ENCODE assay signal across 7 mouse cellular contexts in genomic region chr9:52940964-52941636, GRCm38 (mm10).
A peak's percentile ranks its signal among the peaks of the same experiment; 100 is the strongest.
DNase-seq lines count a peak whose midpoint lies in the region; ATAC-seq lines count a peak whose summit lies in the region.

No protein-coding gene starts in this region.

- H3K36me3 ChIP-seq in midbrain, embryonic 16.5 days (ENCODE audit: control insufficient read depth, insufficient read depth, low read length), result no peaks in the 10 kb centered on the region

- H3K4me1 ChIP-seq in midbrain, embryonic 16.5 days (ENCODE audit: control insufficient read depth, insufficient read depth, low read length), result peaks cover 19% of the 10 kb centered on the region

- DNase-seq in left cerebral cortex, postnatal 4 days, result peak; percentile 97
- no peak for DNase-seq in left cerebral cortex, adult 18-20 months (ENCODE audit: low spot score in 2 of 2)
- DNase-seq in cerebellum, postnatal 4 days (ENCODE audit: low spot score in 2 of 2), result peak; percentile 52 to 91
- peak; percentile 11 for DNase-seq in kidney, postnatal 14 days
- no peak for DNase-seq in ovary, adult 18-20 months (ENCODE audit: low spot score)
- no peak for DNase-seq in T-cell, adult 2 months (ENCODE audit: low spot score)

- no peaks in the 10 kb centered on the region for H3K27me3 ChIP-seq in midbrain, embryonic 16.5 days (ENCODE audit: control insufficient read depth, insufficient read depth, low read depth, low read length)

- ATAC-seq in midbrain, embryonic 16.5 days, result peak; percentile 93

- peak overlapping the region; percentile 29 for H3K4me2 ChIP-seq in midbrain, embryonic 16.5 days (ENCODE audit: low read length)

- 14% methylated on average over 11 of the region's 11 CpGs for WGBS in midbrain, embryonic 16.5 days

- intact Hi-C loops in left cerebral cortex, postnatal 4 days (cut with DNase I), result no loop called here

- no peaks in the 10 kb centered on the region for H3K9me3 ChIP-seq in midbrain, embryonic 16.5 days (replicated peaks; ENCODE audit: control insufficient read depth, low read length, poor library complexity, severe bottlenecking)

- H3K27ac ChIP-seq in midbrain, embryonic 16.5 days (ENCODE audit: low read length), result peak overlapping the region; percentile 78

- H3K9ac ChIP-seq in midbrain, embryonic 16.5 days (ENCODE audit: low read depth, low read length), result peak overlapping the region; percentile 25; the same call in 1 of the 2 replicates

- H3K4me3 ChIP-seq in midbrain, embryonic 16.5 days (ENCODE audit: low read depth, low read length), result no peak overlapping the region

Comparison
In these comparisons a context has a peak if more than half of its experiments do, and no peak if none do; other contexts are left out.
1. DNase-seq: peak in left cerebral cortex, postnatal 4 days (single experiment), cerebellum, postnatal 4 days (2 of 2) and kidney, postnatal 14 days (single experiment); none in left cerebral cortex, adult 18-20 months (0 of 2), ovary, adult 18-20 months (single experiment) and T-cell, adult 2 months (single experiment).